Mouse (Mus musculus) common myeloid progenitor, adult 5-6 weeks (primary cell): Measurements from ENCODE around the gene Gm340. TPM values are rescaled to one million over a fixed set of nuclear protein-coding genes. Genes with fewer than 3 reads are reported as not detected.

Experiments used
- ATAC-seq: replicated peaks from 2 replicates; pipeline ENCODE4 v1.8.0; 2016; ENCODE audit warnings: low read depth, mild to moderate bottlenecking, moderate TSS enrichment, inconsistent platforms; ENCODE audit not compliant: poor library complexity, severe bottlenecking
- total RNA-seq: library from RNA; stranded (forward); fragments of 200-1000, 187-1606 nt; gene quantifications from 2 replicates; pipeline ENCODE4 v1.2.3, GENCODE M21; 2017

Gene Gm340
- total RNA-seq, 1 experiment from 2014 or later, result 16.1 TPM

- no peak for ATAC-seq
Measured at GRCm38 (mm10) chr19:41611683-41612082, 29.5 kb downstream of the Gm340 start.

- no peak for ATAC-seq
Measured at GRCm38 (mm10) chr19:41613325-41614087, 31.3 kb downstream of the Gm340 start.

- 0 out of 2 replicates have a peak, but pooled peaks have one; percentile 22 for ATAC-seq
Measured at GRCm38 (mm10) chr19:41615606-41616224, 33.5 kb downstream of the Gm340 start.

GRCm38 (mm10) chr19:41616274-41616673 is 34.1 kb downstream of the Gm340 start:
- ATAC-seq, result no peak

- no peak for ATAC-seq
Measured at GRCm38 (mm10) chr19:41617102-41617501, 34.9 kb downstream of the Gm340 start.

GRCm38 (mm10) chr19:41618153-41618657 is 36.0 kb downstream of the Gm340 start:
- 0 out of 2 replicates have a peak, but pooled peaks have one; percentile 47 for ATAC-seq

- ATAC-seq, result no peak
Measured at GRCm38 (mm10) chr19:41618771-41619385, 36.7 kb downstream of the Gm340 start.

GRCm38 (mm10) chr19:41620366-41621092 is 38.4 kb downstream of the Gm340 start:
- no peak for ATAC-seq

- ATAC-seq, result no peak
Measured at GRCm38 (mm10) chr19:41628970-41629369, 46.8 kb downstream of the Gm340 start.

- ATAC-seq, result peak; percentile 63; the same call in 1 of the 2 replicates
Measured at GRCm38 (mm10) chr19:41629532-41629931, 47.4 kb downstream of the Gm340 start.

GRCm38 (mm10) chr19:41634099-41634498 is 51.9 kb downstream of the Gm340 start:
- ATAC-seq, result peak; percentile 68

GRCm38 (mm10) chr19:41634999-41635398 is 52.8 kb downstream of the Gm340 start:
- ATAC-seq, result no peak

Other genes with a start within 250 kb of the Gm340 start
- gene Pik3ap1, start 197.3 kb upstream of the Gm340 start, total RNA-seq, result 10.0 and 10.2 TPM in 2 replicates
- 17.8 and 21.1 TPM in 2 replicates for gene Lcor, start 99.7 kb upstream of the Gm340 start, total RNA-seq
- 0.05 and 0.15 TPM in 2 replicates for gene Slit1, start 161.3 kb downstream of the Gm340 start, total RNA-seq
- 33.2 and 36.2 TPM in 2 replicates for gene Arhgap19, start 219.7 kb downstream of the Gm340 start, total RNA-seq
- gene Frat1, start 247.6 kb downstream of the Gm340 start, total RNA-seq, result 9.9 and 14.7 TPM in 2 replicates